12 mouse cellular contexts compared by ENCODE assay signal in the genomic region with DNA sequence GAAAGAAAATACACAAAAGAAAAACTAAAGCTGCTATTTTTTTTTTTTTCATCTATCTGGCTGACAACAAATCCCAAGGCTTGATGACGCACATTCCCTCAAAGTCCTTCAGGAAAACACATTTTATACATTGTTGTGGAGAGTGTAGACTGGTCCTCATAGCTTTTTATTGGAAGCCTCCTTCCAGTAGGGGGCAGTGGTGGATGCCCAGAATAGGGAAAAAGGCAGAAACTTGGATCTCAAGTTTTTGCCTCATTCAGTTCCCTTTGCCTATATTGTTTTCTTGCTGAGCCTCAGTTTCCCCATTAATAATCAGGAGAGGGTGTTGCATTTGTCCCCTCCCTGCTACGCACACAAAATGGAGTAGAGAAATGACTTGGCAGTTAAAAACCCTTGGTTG. TPM values are rescaled to one million over a fixed set of nuclear protein-coding genes. Genes with fewer than 3 reads are reported as not detected.
DNase-seq lines count a peak whose midpoint lies in the region; ATAC-seq and TF ChIP-seq lines count a peak whose summit lies in the region.
"Had no signal": no experiment of that assay in that cellular context is flagged by ENCODE, and none has a peak within 500 bp of the region (broad histone marks: within the 10 kb centered on the region; RNA-seq: fewer than 3 reads in every experiment).

No protein-coding gene starts in this region.

- H3K4me3 ChIP-seq in left cerebral cortex, adult 2 months, result no peak overlapping the region
- H3K4me3 ChIP-seq in liver, postnatal 0 days (ENCODE audit: low read depth, low read length), result no peak overlapping the region
- H3K4me3 ChIP-seq: limb, embryonic 15.5 days had no signal

- intact Hi-C loops in left cerebral cortex, adult 2 months (cut with DNase I), result no loop called here
- intact Hi-C loops in left cerebral cortex, postnatal 25 days (cut with DNase I), result no loop called here

- no peak for ATAC-seq in CD4-positive, CD25-positive, alpha-beta regulatory T cell, adult 4 months
- ATAC-seq in liver, postnatal 0 days, result no peak

- H3K4me1 ChIP-seq in liver, postnatal 0 days (ENCODE audit: insufficient read depth), result no peaks in the 10 kb centered on the region

- peak; percentile 12 for TF ChIP-seq CTCF in left cerebral cortex, adult 2 months (IDR thresholded peaks at IDR 0.05)
- TF ChIP-seq CTCF in liver, postnatal 0 days (IDR thresholded peaks at IDR 0.05; ENCODE audit: low read depth), result peak; percentile 56

- TF ChIP-seq EP300 in liver, postnatal 0 days (IDR thresholded peaks at IDR 0.05; ENCODE audit: low read depth), result no peak

- no peak overlapping the region for H3K9ac ChIP-seq in liver, postnatal 0 days (replicated peaks)
- H3K9ac ChIP-seq: limb, embryonic 15.5 days had no signal

- no peaks in the 10 kb centered on the region for H3K27me3 ChIP-seq in liver, postnatal 0 days (ENCODE audit: insufficient read depth, low read length)
- H3K27me3 ChIP-seq: limb, embryonic 15.5 days had no signal

- no peaks in the 10 kb centered on the region for H3K36me3 ChIP-seq in liver, postnatal 0 days (replicated peaks; ENCODE audit: insufficient read depth, low read length)
- H3K36me3 ChIP-seq: limb, embryonic 15.5 days had no signal

- no peak overlapping the region for H3K4me2 ChIP-seq in liver, postnatal 0 days (ENCODE audit: low read depth, low read length)

- no peaks in the 10 kb centered on the region for H3K9me3 ChIP-seq in liver, postnatal 0 days (ENCODE audit: low read length)
- H3K9me3 ChIP-seq: limb, embryonic 15.5 days had no signal

- no peak overlapping the region for H3K27ac ChIP-seq in left cerebral cortex, adult 2 months
- H3K27ac ChIP-seq in liver, postnatal 0 days (ENCODE audit: low read depth), result no peak overlapping the region
- H3K27ac ChIP-seq: limb, embryonic 15.5 days had no signal

- peak; percentile 51 for DNase-seq in CD4-positive, CD25-positive, alpha-beta regulatory T cell, adult 2 months (ENCODE audit: low read depth, low spot score)
- DNase-seq in left cerebral cortex, adult 2 months (ENCODE audit: extremely low spot score in 1 of 2, low spot score in 2 of 2), result no peak
- DNase-seq in left cerebral cortex, postnatal 25 days (ENCODE audit: low spot score in 2 of 2), result no peak
- DNase-seq in NIH3T3 (ENCODE audit: low read depth), result peak; percentile 32
- no peak for DNase-seq in liver, postnatal 0 days
- no peak for DNase-seq in adrenal gland, adult 18-20 months (ENCODE audit: low spot score in 2 of 2)
- no peak for DNase-seq in right cerebral cortex, postnatal 25 days
- DNase-seq: adrenal gland, adult 2 months; cerebellum, adult 9-10 months; kidney, postnatal 14 days had no signal

- 78% methylated on average over 2 of the region's 2 CpGs for WGBS in liver, postnatal 0 days (ENCODE audit: insufficient replicate concordance)

RNA-seq across cellular contexts. Expression of a gene that starts 49.7 kb away (rescaled TPM):
- 1 to 10 TPM; 6.4 to 6.5 TPM for polyA plus RNA-seq in CD4-positive, CD25-positive, alpha-beta regulatory T cell, adult 4 months (2017; shearing (Covaris generic))
- total RNA-seq in left cerebral cortex, adult 2 months (2021), result 10 to 100 TPM; 27.8 to 28.4 TPM
- total RNA-seq in left cerebral cortex, postnatal 25 days (2021), result 10 to 100 TPM; 24.6 to 27.5 TPM
- polyA plus RNA-seq in liver, postnatal 0 days (2015; fragmentation: Nextera tagmentation; extraction: Ambion mirVana), result 0.38 and 0.50 TPM in 2 replicates
- total RNA-seq in adrenal gland, adult 18-20 months (2021), result 10 to 100 TPM in 1 of 2 experiments, 1 to 10 TPM in 1; 4.1 to 24.2 TPM

Comparison
In these comparisons a context has a peak if more than half of its experiments do, and no peak if none do; other contexts are left out.
1. DNase-seq: peak in CD4-positive, CD25-positive, alpha-beta regulatory T cell, adult 2 months (single experiment) and NIH3T3 (single experiment); none in left cerebral cortex, adult 2 months (0 of 2), left cerebral cortex, postnatal 25 days (0 of 2), liver, postnatal 0 days (single experiment), adrenal gland, adult 18-20 months (0 of 2) and right cerebral cortex, postnatal 25 days (single experiment).